Mouse (Mus musculus): ENCODE results near the gene Wipf2.

- TF ChIP-seq CTCF (IDR thresholded peaks at IDR 0.05; ENCODE audit: low read depth, low read length) = no peak
- no peak for TF ChIP-seq POLR2A (IDR thresholded peaks at IDR 0.05; ENCODE audit: insufficient read depth, low read length)
Measured at GRCm38 (mm10) chr11:98927438-98928076, 64.1 kb downstream of the Wipf2 start, which contains the start of gene Rara.
